Mouse (Mus musculus) retina, embryonic 14.5 days (tissue): Measurements from ENCODE around the gene Fam20b.

ENCODE experiments used
- DNase-seq: peaks from one replicate; pipeline ENCODE4 v3.0.0-alpha.2; 2015; ENCODE audit warnings: low spot score

Gene Fam20b

GRCm38 (mm10) chr1:156633095-156633494, 85.8 kb downstream of the Fam20b start:
- DNase-seq: peak; percentile 79

GRCm38 (mm10) chr1:156630965-156631364, 87.9 kb downstream of the Fam20b start:
- DNase-seq: no peak

- no peak for DNase-seq
Observed at GRCm38 (mm10) chr1:156629984-156630383, 88.9 kb downstream of the Fam20b start.
